Mouse (Mus musculus) frontal cortex, adult 2 months (tissue): ENCODE measurements around the gene A030005L19Rik. TPM values are rescaled to one million over a fixed set of nuclear protein-coding genes. Genes with fewer than 3 reads are reported as not detected.

ENCODE experiments used
- polyA plus RNA-seq: library from polyadenylated mRNA; depleted of rRNA; stranded (reverse); fragments of >200 nt; gene quantifications from 2 replicates; pipeline ENCODE4 v1.2.3, GENCODE M21; 2012; rRNA removed

The A030005L19Rik gene
- polyA plus RNA-seq, 1 experiment, result 1.5 TPM

Other genes with a start within 250 kb of the A030005L19Rik start
- 309 and 333 TPM in 2 replicates for gene Mff, start 188.4 kb upstream of the A030005L19Rik start, polyA plus RNA-seq
- not detected in 2 replicates for gene Tm4sf20, start 144.9 kb upstream of the A030005L19Rik start, polyA plus RNA-seq
- gene Gm47791, start 142.1 kb upstream of the A030005L19Rik start, polyA plus RNA-seq, result not detected in 2 replicates
- 36.0 and 36.3 TPM in 2 replicates for gene Agfg1, start 73.8 kb upstream of the A030005L19Rik start, polyA plus RNA-seq
- 0.15 and 0.20 TPM in 2 replicates for gene A030014E15Rik, start 11.6 kb downstream of the A030005L19Rik start, polyA plus RNA-seq
- not detected in 2 replicates for gene Gm6217, start 18.1 kb downstream of the A030005L19Rik start, polyA plus RNA-seq
- not detected in 2 replicates for gene A030003K21Rik, start 30.1 kb downstream of the A030005L19Rik start, polyA plus RNA-seq
- not detected in 2 replicates for gene Gm7544, start 42.7 kb downstream of the A030005L19Rik start, polyA plus RNA-seq
- gene Gm47955, start 47.0 kb downstream of the A030005L19Rik start, polyA plus RNA-seq, result not detected in 2 replicates
- gene Gm47959, start 87.2 kb downstream of the A030005L19Rik start, polyA plus RNA-seq, result not detected in 2 replicates
- gene Slc19a3, start 125.1 kb downstream of the A030005L19Rik start, polyA plus RNA-seq, result 3.8 and 5.0 TPM in 2 replicates
- not detected in 2 replicates for gene Krtap28-10, start 129.2 kb downstream of the A030005L19Rik start, polyA plus RNA-seq
- gene Gm47969, start 131.6 kb downstream of the A030005L19Rik start, polyA plus RNA-seq, result 0.14 TPM in 1 of 2 replicates, not detected in the other
- not detected in 2 replicates for gene A030005K14Rik, start 146.1 kb downstream of the A030005L19Rik start, polyA plus RNA-seq
- 0.18 TPM in 1 of 2 replicates, not detected in the other for gene Krtap28-13, start 147.6 kb downstream of the A030005L19Rik start, polyA plus RNA-seq
- not detected in 2 replicates for gene Ccl20, start 203.4 kb downstream of the A030005L19Rik start, polyA plus RNA-seq
- gene Daw1, start 246.4 kb downstream of the A030005L19Rik start, polyA plus RNA-seq, result 0.44 and 0.48 TPM in 2 replicates